Mouse (Mus musculus) intestine, embryonic 16.5 days (tissue): ENCODE measurements at regions not wholly inside any gene's neighbourhood (a gene's known extent, or its start where the extent isn't known, plus 50 kb on each side); places are given as distances from the start of the nearest gene placed in this dataset.

Experiments
- ATAC-seq: fragments of 200-750 bp; cut with Nextera tagmentation; 2 replicates; pipeline ENCODE4 v1.8.0; 2017; ENCODE audit warnings: moderate TSS enrichment, moderate library complexity
- H3K27ac ChIP-seq: fragments of 300-500 bp; sonication (generic); 2 replicates; pipeline ENCODE4 v1.5.1; 2014; ENCODE audit warnings: mild to moderate bottlenecking, low read length
- H3K27me3 ChIP-seq: fragments of 300-500 bp; sonication (generic); replicated peaks from 2 replicates; pipeline ENCODE4 v1.6.1; 2014; ENCODE audit warnings: low read length, control low read depth, mixed read lengths; ENCODE audit not compliant: control insufficient read depth, insufficient read depth
- H3K36me3 ChIP-seq: fragments of 300-500 bp; sonication (generic); 2 replicates; pipeline ENCODE4 v1.6.1; 2014; ENCODE audit warnings: low read length, control low read depth; ENCODE audit not compliant: control insufficient read depth, insufficient read depth
- H3K4me1 ChIP-seq: fragments of 300-500 bp; sonication (generic); 2 replicates; pipeline ENCODE4 v1.6.1; 2014; ENCODE audit warnings: low read length, control low read depth, mixed read lengths; ENCODE audit not compliant: control insufficient read depth, insufficient read depth
- H3K4me2 ChIP-seq: fragments of 300-500 bp; sonication (generic); 2 replicates; pipeline ENCODE4 v1.6.1; 2014; ENCODE audit warnings: low read depth, low read length, control low read depth
- H3K4me3 ChIP-seq: fragments of 300-500 bp; sonication (generic); 2 replicates; pipeline ENCODE4 v1.5.1; 2014; ENCODE audit warnings: mild to moderate bottlenecking, low read length
- H3K9ac ChIP-seq: fragments of 300-500 bp; sonication (generic); 2 replicates; pipeline ENCODE4 v1.6.1; 2014; ENCODE audit warnings: low read depth, low read length
- H3K9me3 ChIP-seq: fragments of 300-500 bp; sonication (generic); 2 replicates; pipeline ENCODE4 v1.6.1; 2016; ENCODE audit warnings: low read length, control low read depth; ENCODE audit not compliant: control insufficient read depth
- WGBS: fragments of 180-500 bp; shearing (Covaris S2); extraction: QIAGEN DNeasy Blood & Tissue Kit; methylation state at CpG from one replicate; pipeline ENCODE4 v1.1.7; 2014; 5-methylcytosine and 5-hydroxymethylcytosine counted together

GRCm38 (mm10) chr1:187450106-187450505 lies 158.5 kb upstream of the Esrrg start:
- H3K9me3 ChIP-seq, result no peaks in the 10 kb centered on the region

GRCm38 (mm10) chr1:187452189-187452588 lies 156.4 kb upstream of the Esrrg start:
- H3K36me3 ChIP-seq, result no peaks in the 10 kb centered on the region
- no peak for ATAC-seq
- no peak overlapping the region for H3K4me3 ChIP-seq
- no peaks in the 10 kb centered on the region for H3K9me3 ChIP-seq
- H3K27ac ChIP-seq, result no peak overlapping the region
- no peaks in the 10 kb centered on the region for H3K4me1 ChIP-seq
- H3K27me3 ChIP-seq, result no peaks in the 10 kb centered on the region
- no peak overlapping the region for H3K4me2 ChIP-seq
- WGBS, result 32% methylated on average over 6 of the region's 6 CpGs
- H3K9ac ChIP-seq, result no peak overlapping the region

More at GRCm38 (mm10) chr1:187450106-187450505, 158.5 kb upstream of the Esrrg start:
- 59% methylated on average over 3 of the region's 3 CpGs for WGBS
- H3K36me3 ChIP-seq, result no peaks in the 10 kb centered on the region
- no peak overlapping the region for H3K4me3 ChIP-seq
- H3K4me2 ChIP-seq, result no peak overlapping the region
- H3K27me3 ChIP-seq, result no peaks in the 10 kb centered on the region
- no peak overlapping the region for H3K27ac ChIP-seq
- no peak overlapping the region for H3K9ac ChIP-seq
- no peak for ATAC-seq
- H3K4me1 ChIP-seq, result no peaks in the 10 kb centered on the region

- Histone ChIP-seq H3K27ac (no peak overlapping the region), H3K36me3 (no peaks in the 10 kb centered on the region), H3K9ac (no peak overlapping the region), H3K27me3 (no peaks in the 10 kb centered on the region), H3K4me1 (no peaks in the 10 kb centered on the region), H3K9me3 (no peaks in the 10 kb centered on the region), H3K4me2 (no peak overlapping the region), H3K4me3 (no peak overlapping the region)
- ATAC-seq, result no peak
- 63% methylated on average over 5 of the region's 5 CpGs for WGBS
Measured at GRCm38 (mm10) chr1:187454431-187454830, 154.2 kb upstream of the Esrrg start.

GRCm38 (mm10) chr1:187484821-187485220 lies 123.8 kb upstream of the Esrrg start:
- no peaks in the 10 kb centered on the region for H3K9me3 ChIP-seq
- H3K4me2 ChIP-seq, result no peak overlapping the region
- no peak overlapping the region for H3K9ac ChIP-seq
- H3K36me3 ChIP-seq, result no peaks in the 10 kb centered on the region
- WGBS, result 61% methylated on average over 2 of the region's 2 CpGs
- no peaks in the 10 kb centered on the region for H3K4me1 ChIP-seq
- ATAC-seq, result no peak
- no peak overlapping the region for H3K4me3 ChIP-seq
- no peaks in the 10 kb centered on the region for H3K27me3 ChIP-seq
- H3K27ac ChIP-seq, result no peak overlapping the region

GRCm38 (mm10) chr1:187487948-187488690 lies 120.5 kb upstream of the Esrrg start:
- no peak for ATAC-seq
- Histone ChIP-seq H3K27ac (no peak overlapping the region), H3K27me3 (no peaks in the 10 kb centered on the region), H3K4me1 (no peaks in the 10 kb centered on the region), H3K36me3 (no peaks in the 10 kb centered on the region), H3K9me3 (no peaks in the 10 kb centered on the region), H3K4me3 (no peak overlapping the region), H3K9ac (no peak overlapping the region), H3K4me2 (no peak overlapping the region)
- WGBS, result 85% methylated on average over 13 of the region's 13 CpGs

GRCm38 (mm10) chr1:187489452-187489851 lies 119.1 kb upstream of the Esrrg start:
- H3K36me3 ChIP-seq, result no peaks in the 10 kb centered on the region
- H3K4me2 ChIP-seq, result no peak overlapping the region
- H3K27me3 ChIP-seq, result no peaks in the 10 kb centered on the region
- no peak for ATAC-seq
- H3K9ac ChIP-seq, result no peak overlapping the region
- H3K27ac ChIP-seq, result no peak overlapping the region
- H3K4me3 ChIP-seq, result no peak overlapping the region
- no peaks in the 10 kb centered on the region for H3K9me3 ChIP-seq
- no peaks in the 10 kb centered on the region for H3K4me1 ChIP-seq
- WGBS, result 71% methylated on average over 3 of the region's 3 CpGs

GRCm38 (mm10) chr1:187505368-187505767 lies 103.2 kb upstream of the Esrrg start:
- no peak for ATAC-seq
- Histone ChIP-seq H3K4me2 (no peak overlapping the region), H3K9ac (no peak overlapping the region), H3K9me3 (no peaks in the 10 kb centered on the region), H3K27me3 (no peaks in the 10 kb centered on the region), H3K36me3 (no peaks in the 10 kb centered on the region), H3K4me3 (no peak overlapping the region), H3K27ac (no peak overlapping the region), H3K4me1 (no peaks in the 10 kb centered on the region)
- 46% methylated on average over 9 of the region's 9 CpGs for WGBS

- no peak overlapping the region for H3K4me2 ChIP-seq
- no peaks in the 10 kb centered on the region for H3K9me3 ChIP-seq
- WGBS, result 79% methylated on average over 6 of the region's 6 CpGs
- H3K27ac ChIP-seq, result no peak overlapping the region
- no peaks in the 10 kb centered on the region for H3K27me3 ChIP-seq
- H3K36me3 ChIP-seq, result no peaks in the 10 kb centered on the region
- no peaks in the 10 kb centered on the region for H3K4me1 ChIP-seq
- H3K9ac ChIP-seq, result no peak overlapping the region
- no peak for ATAC-seq
- H3K4me3 ChIP-seq, result no peak overlapping the region
Measured at GRCm38 (mm10) chr1:187507217-187507616, 101.4 kb upstream of the Esrrg start.

GRCm38 (mm10) chr1:187531349-187531922 lies 77.2 kb upstream of the Esrrg start:
- H3K9ac ChIP-seq, result no peak overlapping the region
- no peak for ATAC-seq
- H3K27ac ChIP-seq, result no peak overlapping the region
- H3K9me3 ChIP-seq, result no peaks in the 10 kb centered on the region
- WGBS, result 87% methylated on average over 9 of the region's 9 CpGs
- no peaks in the 10 kb centered on the region for H3K27me3 ChIP-seq
- no peaks in the 10 kb centered on the region for H3K4me1 ChIP-seq
- H3K36me3 ChIP-seq, result no peaks in the 10 kb centered on the region
- H3K4me2 ChIP-seq, result no peak overlapping the region
- H3K4me3 ChIP-seq, result no peak overlapping the region
